Mouse (Mus musculus) adrenal gland, adult 2 months (tissue): ENCODE measurements at regions not wholly inside any gene's neighbourhood (a gene's known extent, or its start where the extent isn't known, plus 50 kb on each side); places are given as distances from the start of the nearest gene placed in this dataset.
"Not testable (repeated sequence)": the region's sequence is repeated elsewhere in the genome, so short reads cannot be mapped to it uniquely, and the experiment has no call there.

Experiments
- DNase-seq: peaks from one replicate; pipeline ENCODE4 v3.0.0; 2021

DNA sequence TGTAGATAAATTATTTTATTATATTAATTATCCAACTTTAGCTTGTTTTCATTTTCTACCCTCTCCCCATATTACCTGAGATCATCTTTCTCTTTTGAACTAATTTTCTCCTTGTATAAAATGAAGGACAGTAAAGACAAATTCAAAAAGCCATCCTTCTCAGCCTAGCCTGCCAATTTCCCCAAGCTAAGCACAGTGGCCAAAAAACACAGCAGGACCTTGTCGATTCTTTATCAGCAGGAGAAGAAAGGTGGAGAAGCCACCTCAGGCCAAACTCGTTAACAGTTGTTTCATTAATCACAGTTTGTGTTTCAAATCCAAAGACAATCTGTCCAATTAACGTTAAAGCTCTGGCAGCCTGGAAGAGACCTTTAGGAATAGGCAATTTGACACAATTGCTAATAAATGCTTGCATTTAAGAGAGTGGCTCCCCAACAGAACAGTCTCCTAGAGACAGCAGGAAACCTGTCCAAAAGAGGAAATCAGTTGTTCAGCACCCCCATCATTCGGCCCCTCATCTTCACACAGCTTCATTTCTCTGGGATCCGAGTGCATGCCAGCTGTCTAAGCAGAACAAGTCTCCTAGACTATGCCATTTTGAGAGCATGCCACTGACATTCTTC lies 135.7 kb upstream of the Tlr4 start:
- no peak for DNase-seq

DNA sequence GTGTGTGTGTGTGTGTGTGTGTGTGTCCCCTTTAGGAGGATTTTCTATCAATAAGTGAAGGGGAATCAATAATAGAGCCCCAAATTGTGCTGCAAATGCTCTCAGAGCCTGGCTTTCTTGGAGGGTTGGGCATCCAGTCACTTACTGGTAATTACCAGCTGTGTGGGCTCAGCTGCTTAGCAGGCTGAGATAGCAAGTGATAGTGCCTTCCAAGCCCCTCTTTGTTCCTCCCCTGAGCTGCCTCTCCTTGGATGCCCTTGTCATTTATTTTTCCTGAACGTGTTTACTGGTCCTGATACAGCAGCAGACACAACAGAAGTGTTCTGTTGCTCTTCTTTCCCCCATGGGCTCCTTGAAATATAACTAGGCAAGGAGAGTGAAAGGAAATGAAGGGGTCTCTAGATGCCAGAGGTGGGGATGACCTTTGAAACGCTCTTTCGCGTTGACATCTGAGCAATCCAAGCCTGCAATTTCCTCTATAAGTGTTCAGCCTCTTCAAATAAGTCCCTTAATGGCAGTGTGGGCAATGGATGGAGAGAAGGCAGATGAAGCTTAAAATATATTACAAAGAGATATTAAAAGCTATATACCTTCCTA lies 133.3 kb upstream of the Tlr4 start:
- no peak for DNase-seq

DNA sequence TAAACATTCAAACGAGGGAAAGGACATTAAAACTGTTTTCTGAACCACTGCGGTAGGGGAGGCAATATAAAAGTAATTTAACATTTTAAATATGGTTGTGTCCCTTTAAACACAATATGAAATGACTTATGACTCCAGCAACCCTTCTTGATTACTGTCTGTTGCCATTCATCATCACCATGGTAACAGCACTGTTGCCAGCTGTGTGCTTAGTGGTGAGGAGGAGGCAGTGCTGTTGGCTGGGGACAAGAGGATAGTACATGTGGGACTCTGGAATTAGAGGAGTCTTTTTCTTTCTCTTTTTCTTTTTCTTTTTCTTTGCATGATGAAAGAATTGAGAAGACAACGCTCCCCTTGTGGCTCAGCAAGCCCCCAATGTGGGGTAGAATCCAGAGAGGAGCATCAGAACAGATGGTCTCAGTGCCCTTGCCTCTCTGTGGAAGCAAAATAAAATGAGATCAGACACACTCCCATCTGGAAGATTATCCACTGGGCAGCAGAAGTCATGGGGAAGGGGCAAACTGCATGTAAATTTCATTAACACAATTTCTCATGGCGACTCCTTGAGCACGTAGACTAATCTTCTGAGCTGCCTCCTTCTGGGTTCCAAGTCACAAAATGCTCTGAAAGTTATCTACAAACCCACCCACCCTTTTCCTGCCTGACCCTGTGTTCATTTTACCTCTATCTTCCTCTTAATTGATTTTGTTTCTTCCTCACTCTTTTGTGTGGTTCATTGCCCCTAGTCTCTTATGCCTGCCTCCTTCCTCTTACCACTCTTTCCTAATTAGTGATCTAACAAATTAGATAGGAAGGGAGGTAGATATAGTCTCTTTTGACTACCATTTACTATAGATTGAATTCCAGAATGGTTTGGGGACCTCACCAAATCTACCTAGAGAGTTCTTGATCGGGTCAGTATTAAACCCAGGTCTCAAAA lies 111.3 kb upstream of the Tlr4 start:
- DNase-seq = no peak

- DNase-seq = no peak
These were observed 90.0 kb upstream of the Tlr4 start for GRCm38 (mm10) chr4:66737407-66737806.

GRCm38 (mm10) chr4:66743421-66743820 lies 84.0 kb upstream of the Tlr4 start:
- not testable (repeated sequence) for DNase-seq

GRCm38 (mm10) chr4:66768762-66769161 lies 58.6 kb upstream of the Tlr4 start:
- peak; percentile 47 for DNase-seq
